Mouse (Mus musculus) liver, embryonic 14.5 days (tissue): ENCODE data around the gene Brpf1.

Source experiments
- CTCF ChIP-seq: IDR thresholded peaks from 2 replicates; pipeline ENCODE4 v1.5.1; 2016; ENCODE audit warnings: antibody characterized with exemption, low read depth, control low read depth
- EP300 ChIP-seq: IDR thresholded peaks from 2 replicates; pipeline ENCODE4 v1.6.1; 2016; ENCODE audit warnings: antibody characterized with exemption, low read depth

DNA sequence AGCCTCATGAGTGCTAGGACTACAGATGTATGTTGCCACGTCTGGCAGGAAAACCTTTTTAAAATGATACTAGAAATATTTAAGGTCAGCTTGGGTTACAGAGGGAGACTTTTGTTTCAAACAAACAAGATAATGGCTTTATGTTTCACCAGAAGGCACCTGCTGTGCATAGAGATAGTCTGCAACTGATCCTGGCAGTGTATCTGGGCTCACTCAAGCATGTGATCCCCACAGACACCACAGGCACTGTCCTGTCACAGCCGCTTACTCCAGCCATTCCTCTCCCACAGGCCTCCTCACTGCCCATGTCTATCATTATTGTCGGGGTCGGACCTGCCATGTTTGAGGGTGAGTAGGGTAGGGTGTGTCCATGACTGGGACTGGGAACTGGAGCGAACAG lies 5.6 kb upstream of the Brpf1 start:
- TF ChIP-seq CTCF: no peak
- TF ChIP-seq EP300: no peak
